Mouse (Mus musculus): ENCODE data around the gene Ryr3. TPM values are rescaled to one million over a fixed set of nuclear protein-coding genes. Genes with fewer than 3 reads are reported as not detected.

Ryr3 gene
- total RNA-seq, 2 experiments from 2014 or later, result not detected

DNA sequence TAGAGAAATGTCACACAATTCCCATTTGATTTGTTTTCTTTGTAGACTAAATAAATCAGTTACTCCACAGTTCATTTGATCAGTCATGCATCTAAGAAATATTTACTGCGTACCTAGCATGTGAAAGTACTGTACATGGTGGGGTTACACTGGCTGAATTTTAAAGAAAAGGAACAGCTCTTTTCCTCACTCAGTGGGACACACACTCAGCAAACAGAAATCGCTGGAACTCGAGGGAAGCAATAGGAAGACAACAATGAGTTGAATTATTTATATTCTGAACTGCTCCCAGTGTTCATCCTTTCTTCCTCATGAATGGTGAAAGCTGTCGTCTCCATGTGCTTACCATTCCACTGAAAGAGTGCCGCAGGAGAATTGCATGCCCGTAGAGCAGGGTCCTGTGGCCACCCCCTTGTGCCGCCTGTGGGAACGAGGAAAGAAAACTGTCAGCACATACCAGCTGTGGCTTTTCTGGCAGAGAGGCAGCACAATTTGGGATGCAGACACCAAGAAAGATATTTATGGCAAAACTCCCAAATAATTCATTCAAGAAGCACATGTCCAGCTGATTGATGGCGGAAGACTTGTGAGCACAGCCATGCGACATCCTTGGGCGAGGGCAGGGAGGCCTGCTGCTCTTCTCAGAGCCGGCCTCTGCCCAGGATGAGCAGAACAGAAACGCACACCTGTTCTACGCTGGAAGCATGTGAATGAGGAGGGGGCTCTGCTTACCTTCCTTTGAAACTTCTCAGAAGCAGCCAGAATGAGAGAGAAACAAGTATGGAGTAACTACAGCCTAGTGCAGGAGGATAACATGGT, 249.9 kb downstream of the Ryr3 start:
- no peak for ATAC-seq (replicated peaks; ENCODE audit: poor library complexity, severe bottlenecking)

DNA sequence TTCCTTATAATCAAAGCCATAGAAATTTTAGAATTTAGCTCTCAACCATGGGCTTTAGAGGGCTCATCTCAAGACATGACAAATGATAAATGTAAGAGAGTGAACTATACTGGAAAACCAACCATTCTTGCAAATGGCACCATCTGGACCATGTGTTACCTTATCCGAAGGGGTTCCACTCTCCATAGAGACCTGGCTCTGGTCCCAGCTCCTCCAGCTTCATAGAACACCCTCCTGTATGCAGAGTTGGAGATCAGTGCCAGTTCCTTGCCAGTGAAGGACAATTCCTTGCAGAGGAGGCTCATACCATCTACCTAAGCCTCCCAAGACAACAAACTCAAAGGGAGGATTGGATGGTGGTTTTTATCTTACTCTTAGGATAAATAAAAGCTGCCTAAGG, 268.0 kb downstream of the Ryr3 start:
- ATAC-seq (replicated peaks; ENCODE audit: poor library complexity, severe bottlenecking), result no peak

DNA sequence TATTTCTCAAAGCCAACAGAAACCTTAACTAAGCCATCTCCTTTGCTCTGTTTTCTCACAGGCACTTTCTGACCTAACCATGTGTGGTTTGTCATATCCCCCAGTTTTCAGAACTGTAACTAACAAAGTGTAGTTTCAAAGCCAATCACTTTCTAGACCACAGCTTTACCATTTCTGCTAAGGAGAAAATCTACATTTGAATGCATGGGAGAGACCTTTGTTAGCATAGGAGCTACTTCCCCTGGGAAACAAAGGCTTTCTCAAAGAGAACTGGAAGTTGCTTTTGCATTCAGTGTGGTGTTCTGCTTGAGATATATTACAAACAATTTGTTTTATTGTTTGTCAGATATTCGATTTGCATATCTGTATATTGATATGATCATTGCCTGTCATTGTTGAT, 285.1 kb downstream of the Ryr3 start:
- no peak for ATAC-seq (replicated peaks; ENCODE audit: poor library complexity, severe bottlenecking)

DNA sequence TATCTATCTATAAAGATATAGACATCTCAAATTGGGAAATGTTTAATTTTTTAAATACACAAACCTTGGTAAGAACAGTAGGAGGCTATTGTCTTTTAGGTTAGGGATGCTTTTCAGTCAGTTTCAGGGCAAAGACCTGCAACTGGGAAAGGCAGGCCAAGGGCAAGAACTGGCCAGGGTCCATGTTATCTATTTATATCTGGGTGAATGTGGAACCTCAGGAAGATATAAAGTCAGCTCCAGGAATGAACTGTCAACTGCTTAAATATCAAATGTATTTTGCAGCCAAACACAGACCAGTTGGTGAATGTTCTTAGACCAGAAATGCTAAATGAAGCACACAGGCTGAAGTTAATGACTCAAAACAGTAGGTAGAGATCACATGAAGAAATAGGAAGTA, 303.1 kb downstream of the Ryr3 start:
- ATAC-seq (replicated peaks; ENCODE audit: poor library complexity, severe bottlenecking), result no peak

DNA sequence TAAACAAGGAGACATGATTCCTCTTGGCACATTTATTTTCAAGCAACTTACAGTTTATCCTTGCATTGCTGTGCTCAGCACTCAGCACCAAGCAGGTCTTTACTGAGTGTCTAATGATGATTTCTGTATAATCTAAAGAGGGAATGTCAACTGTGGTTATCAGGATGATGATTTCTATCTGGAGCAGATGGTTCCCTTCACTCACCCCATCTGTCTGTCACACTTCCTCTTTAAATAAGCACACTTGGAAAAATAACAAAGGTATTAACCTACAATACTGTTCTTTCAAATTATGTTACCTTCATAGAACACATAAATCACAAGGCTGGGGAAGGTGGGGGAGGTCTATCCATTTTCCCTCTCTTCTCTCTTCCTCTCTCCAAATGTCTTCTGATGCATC, 304.3 kb downstream of the Ryr3 start:
- ATAC-seq (replicated peaks; ENCODE audit: poor library complexity, severe bottlenecking), result no peak

DNA sequence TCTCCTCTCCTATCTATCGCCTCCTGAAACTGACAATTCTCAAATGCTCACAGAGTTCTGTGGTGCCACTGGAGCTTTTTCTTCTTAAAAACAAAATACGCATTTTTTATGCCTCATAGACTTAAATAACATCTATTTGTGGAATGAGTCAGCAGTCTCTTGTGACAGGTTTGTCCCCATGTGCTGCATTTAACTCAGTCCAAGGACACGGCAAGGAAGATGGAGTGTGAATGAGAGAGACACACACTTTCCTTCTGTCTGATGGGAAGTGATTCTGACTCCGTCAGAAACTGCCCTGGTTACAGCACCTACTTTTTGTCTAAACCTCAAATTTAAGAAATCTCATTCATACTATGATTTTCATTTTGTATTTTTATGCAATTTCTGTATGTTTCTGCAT, 306.3 kb downstream of the Ryr3 start:
- no peak for ATAC-seq (replicated peaks; ENCODE audit: poor library complexity, severe bottlenecking)

DNA sequence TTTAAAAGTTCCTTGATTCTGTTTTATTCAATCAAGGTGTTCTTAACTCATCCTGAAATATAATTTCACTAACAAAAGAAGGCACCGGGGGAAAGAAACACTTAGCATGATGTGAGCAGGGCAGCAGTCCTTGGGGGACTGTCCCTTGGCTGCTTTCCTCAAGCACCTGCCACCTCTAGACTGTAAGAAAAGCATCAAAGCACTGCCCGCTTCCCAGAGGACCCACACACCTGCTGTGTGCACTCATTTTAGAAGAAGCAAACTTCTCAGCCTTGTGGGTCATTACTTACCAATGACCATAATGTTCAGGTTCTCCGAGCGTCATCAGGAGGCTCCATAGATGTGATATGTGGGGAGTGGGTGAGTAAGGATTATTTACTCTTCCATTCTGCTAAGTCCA, 307.8 kb downstream of the Ryr3 start:
- ATAC-seq (replicated peaks; ENCODE audit: poor library complexity, severe bottlenecking), result no peak

DNA sequence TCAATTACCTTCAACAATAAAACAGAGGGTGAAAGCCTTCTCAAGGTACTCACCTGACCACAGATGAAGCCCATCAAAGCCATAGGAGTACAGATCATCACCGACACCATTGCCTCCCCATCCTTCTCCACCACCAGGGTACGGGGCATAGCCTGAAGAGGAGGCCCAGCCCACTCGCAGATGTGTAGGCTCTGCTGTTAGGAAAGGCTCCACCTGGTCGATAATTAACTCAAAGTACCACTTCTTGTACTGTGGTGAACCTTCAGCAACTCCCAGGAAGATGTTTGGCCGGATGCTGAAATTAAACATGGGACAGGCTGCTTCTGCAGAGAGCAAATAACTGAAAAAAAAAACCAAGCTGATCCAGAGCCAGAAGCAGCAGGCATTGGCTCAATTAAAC, 316.1 kb downstream of the Ryr3 start:
- ATAC-seq (replicated peaks; ENCODE audit: poor library complexity, severe bottlenecking), result no peak

DNA sequence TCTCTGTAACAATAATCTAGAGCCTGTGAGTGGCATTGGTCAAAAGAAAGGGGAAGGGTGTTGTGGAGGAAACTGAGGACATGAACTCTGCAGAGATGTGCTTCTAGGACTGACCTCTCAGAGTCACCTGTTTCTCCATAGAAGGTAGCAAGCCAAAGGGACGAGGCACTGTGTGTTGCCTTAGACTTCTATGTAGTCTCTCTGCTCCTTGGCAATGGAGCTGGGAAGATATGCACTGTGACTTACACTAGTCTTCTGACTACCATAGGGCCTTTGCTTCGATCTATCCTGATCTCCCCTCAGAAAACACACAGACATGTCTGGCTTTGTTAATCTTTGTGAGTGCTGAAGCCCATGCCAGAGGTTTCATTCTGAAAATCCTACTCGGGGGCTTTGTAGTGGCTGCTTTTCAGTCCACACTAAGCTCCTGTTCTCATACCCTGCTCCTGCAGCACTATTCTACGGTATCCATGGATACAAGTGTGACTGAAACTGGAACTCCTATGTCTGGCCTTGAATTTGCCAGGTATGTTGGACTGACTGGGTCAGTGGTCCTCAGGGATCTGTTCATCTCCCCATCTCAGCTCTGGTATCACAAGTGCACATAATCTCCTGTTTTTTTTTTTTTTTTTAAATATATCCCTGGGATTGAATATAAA, 332.3 kb downstream of the Ryr3 start:
- no peak for ATAC-seq (replicated peaks; ENCODE audit: poor library complexity, severe bottlenecking)

DNA sequence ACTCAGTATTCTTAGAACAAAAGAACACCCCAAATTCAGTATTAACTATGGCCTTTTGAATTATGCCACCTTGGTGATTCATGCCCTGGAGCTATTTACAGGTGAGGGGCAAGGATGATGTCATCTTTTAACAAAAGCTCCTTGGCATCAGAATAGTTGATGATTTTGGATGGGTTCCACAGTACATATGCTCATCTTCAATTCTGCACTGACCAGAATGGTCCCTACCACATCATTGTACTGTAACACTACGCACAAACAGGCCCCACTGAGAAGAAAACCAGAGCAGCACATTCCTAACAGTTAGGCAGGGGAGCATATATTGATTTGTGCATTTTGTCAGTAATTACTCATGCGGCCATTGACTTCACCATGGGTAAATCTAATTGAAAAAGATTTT, 335.1 kb downstream of the Ryr3 start:
- no peak for ATAC-seq (replicated peaks; ENCODE audit: poor library complexity, severe bottlenecking)

DNA sequence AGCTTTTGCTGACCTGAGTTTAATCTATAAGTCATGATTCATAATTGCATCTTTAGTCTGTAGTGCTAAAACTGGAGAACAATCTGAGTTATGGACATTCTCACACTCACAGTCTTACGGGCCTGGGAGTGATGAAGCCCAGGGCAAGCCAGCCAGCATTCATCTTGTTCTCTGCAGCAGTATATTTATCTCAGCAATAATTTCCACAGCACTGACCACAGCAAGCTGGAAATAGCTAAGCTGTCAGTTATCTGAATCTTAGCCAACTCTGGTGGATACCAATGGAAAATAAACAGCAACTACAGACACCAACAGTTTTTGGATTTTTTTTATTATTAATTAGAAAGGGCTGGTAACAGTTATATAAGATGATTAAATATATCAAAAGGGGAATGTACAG, 335.5 kb downstream of the Ryr3 start:
- ATAC-seq (replicated peaks; ENCODE audit: poor library complexity, severe bottlenecking), result no peak

DNA sequence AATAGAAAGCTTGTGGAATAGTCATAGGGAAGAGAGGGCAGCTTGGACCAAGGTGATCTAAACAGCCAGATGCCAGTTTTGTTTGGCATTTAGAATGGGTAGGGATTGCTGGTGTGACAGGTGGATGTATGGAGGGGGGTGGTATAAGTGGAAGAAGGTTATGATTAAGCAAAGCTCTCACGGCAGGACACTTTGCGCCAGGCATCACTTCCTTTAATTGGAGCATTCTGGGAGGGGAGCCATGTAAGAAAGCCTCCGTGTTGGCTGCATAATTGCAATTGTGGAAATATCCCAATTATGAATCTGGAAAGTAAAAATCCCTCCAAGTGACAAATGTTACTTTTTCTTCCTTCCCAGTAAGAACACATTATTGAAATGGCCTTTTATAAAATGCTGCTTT, 339.5 kb downstream of the Ryr3 start:
- no peak for ATAC-seq (replicated peaks; ENCODE audit: poor library complexity, severe bottlenecking)

DNA sequence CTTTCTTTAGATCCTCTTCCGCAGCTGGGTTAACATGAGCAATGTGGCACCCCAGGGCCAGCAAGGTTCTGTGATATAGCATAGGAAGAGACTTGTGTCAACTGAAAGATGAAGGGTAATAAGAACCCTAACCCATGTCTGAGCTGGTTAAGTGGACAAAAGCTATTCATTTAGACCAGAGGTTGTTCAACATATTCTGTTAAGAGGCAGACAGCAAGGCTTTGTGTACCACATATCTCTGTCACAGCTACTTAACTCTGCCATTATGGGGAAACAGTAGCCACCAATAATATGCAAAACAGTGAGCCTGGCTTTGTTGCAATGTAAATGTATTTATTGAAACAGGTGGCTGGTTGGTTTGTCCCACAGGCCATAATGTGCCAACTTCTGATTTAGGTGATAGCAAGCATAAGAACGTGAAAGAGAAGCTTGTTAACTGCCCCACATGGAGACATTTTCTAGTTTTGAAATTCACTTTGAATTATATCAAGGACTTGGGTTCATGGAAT, 350.8 kb downstream of the Ryr3 start:
- no peak for ATAC-seq (replicated peaks; ENCODE audit: poor library complexity, severe bottlenecking)

DNA sequence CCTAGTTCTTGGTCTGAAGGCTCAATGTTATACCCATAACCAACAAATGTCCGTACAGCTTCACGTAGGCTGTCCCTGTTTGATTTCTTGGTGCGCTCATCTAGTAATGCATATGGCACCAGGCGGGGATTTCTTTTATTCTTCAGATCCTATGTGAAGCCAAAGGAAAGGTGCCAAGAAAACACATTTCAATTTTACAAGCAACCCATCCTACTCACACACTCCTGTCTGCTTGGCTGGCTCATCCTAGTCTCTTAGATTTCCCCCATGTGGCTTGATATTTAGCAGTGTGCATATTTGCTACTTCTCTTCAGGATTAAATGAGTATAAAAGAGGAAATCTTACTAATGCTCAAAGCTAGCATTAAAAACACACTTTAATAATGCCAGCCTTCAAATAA, 355.1 kb downstream of the Ryr3 start:
- no peak for ATAC-seq (replicated peaks; ENCODE audit: poor library complexity, severe bottlenecking)

DNA sequence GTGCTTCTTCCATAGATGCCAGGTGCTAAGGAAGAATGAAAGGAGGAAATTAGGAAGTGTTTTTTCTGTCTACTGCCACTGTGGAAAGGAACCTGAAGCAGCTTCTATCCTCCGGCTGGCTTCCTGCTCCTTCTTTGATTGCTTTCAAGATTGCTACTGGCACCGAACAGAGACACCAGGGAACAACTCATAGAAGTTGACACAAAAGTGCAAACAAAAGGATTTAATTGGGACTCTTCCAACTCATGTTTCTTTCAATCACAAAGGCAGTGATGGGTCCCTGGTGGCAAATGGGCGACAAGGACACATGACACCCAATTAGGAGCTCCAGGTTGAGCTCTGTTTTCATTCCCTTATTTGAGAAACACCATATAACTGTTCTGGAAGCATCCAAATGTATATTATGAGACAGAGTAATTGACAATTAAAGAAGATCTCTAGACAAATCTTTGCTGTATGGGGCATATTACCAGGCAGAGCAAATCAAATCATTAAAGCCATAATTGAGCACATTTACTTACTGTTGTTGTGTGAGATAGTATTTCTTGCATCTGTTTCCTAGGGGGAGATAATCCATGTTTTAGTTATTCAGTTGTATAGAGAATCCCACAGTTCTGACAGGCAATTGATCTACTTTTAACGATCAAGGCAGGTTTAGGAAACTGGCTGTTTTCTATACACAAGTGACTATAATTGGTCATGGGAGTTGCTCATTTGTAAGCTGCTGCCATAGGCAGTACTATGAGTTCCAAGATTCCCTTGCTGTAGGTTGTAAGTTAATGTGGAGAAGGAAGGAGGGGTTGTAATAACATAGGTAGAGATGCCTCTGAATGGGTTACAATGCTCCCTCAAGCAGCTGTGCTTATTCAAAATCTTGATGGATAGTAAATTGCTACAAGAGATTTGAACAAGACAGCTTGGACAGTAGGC, 371.0 kb downstream of the Ryr3 start:
- no peak for ATAC-seq (replicated peaks; ENCODE audit: poor library complexity, severe bottlenecking)

DNA sequence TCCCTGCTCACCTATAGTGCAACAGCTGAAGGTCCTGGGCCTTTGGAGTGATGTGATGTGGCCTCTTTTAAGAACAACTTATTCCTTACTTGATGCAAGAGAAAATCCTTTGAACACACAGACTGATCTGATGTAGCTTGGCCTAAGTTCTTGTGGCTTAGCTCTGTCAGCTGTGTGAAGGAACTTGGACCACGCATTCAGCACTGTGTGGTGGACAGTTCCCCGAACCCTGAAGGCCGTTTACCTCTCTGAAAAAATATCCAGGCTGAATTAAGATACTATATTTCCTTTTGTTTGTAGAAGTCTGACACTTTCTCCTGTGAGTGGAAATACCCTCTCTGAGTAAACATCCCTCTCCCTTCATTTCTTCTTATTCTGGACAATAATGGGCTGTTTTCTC, 374.0 kb downstream of the Ryr3 start:
- no peak for ATAC-seq (replicated peaks; ENCODE audit: poor library complexity, severe bottlenecking)

DNA sequence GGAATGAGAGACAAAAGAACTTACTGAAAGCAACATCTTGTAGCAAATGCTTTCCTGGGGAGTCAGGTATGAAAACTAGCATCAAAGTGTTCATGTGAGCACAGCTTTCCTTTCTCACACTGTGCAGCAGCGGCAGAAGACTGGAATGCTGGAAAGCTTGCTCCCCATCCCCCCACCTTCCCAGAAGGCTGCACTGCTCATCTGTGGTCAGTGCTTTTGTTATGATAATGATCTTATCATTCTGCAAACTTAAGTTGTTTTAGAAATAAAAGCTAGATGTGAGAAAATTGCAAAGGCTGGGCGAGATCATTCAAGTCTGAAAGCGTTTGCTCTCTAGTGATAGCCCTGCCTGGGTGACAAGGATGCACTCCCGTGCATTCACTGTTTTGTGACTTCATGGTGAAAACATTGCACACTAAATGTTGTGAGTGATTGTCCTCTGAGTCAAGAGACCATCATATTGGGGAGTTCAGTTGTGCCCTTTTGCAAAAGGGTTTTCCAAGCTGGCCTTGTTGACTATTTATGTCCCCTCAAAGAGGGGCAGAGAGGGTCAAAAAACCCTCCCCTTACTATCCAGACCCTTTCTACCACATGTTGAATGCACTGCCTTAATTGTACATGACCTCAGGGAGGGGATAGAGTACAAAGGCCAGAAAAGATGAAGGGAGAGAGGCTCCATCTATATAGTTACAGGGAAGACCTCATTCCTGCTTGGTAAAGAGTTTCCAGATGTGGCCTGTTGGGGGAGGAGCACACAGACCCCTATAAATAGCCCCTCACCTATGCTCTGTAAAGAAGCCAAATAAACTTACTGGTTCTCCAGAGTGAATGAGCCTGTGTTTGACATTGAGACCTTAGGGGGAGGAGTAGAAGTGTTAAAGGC, 385.2 kb downstream of the Ryr3 start:
- ATAC-seq (replicated peaks; ENCODE audit: poor library complexity, severe bottlenecking), result no peak

DNA sequence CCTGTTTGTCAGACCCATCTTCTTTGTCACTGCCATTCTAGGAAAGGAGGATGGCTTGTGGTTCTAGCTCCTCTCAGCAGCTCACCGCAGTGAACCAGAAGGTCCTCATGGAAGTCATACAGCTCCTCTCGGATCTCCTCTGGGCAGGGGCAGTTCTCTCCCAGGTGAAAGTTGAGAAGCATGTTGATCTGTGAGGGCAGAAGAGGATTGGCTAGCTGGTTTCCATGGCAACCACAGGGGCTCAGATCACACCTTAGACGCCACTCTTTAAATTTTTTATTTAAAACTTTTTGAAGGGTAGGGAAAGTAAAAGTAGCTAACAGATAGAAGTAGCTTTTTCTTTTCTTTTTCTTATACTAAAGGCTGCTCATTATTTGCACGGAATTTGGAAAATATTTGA, 390.3 kb downstream of the Ryr3 start:
- ATAC-seq (replicated peaks; ENCODE audit: poor library complexity, severe bottlenecking), result no peak

DNA sequence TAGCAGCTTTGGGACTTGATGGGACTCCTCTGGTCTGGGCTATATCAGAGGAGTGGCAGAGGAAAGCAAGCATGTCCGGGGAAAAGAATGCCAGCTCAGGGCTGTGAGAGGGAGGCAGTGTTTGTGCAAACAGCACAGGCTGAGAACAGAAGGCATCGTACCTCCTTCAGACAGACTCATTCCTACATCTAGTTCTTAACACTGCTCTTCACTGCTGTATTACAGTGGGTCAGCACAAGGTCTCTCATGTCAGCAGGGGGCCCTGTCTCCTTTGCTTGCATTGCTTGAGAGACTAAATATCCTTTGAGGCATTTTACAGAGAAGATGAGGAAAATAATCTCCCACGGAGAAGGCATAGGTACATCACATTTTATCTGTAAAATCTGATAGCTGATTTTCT, 394.2 kb downstream of the Ryr3 start:
- ATAC-seq (replicated peaks; ENCODE audit: poor library complexity, severe bottlenecking), result no peak

DNA sequence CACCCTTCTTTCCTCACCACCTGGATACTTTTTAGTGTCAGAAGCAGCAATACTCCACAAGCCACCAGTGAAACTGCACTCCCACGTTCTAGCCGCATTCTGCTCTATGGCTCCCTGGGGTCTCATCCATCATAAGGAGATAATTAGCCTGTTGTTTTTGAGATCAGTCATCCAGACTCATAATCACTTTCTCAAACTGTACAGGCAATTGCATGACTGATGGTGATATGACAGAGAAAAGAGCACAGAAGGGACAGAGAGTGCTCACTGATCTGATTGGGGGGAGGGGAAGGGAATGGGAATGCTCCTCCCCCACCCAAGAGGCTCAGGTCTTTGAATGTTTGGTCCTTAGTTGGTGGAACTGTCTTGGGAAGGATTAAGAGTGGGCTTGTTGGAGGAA, 397.8 kb downstream of the Ryr3 start:
- ATAC-seq (replicated peaks; ENCODE audit: poor library complexity, severe bottlenecking), result no peak
